Mouse (Mus musculus): ENCODE measurements at regions not wholly inside any gene's neighbourhood (a gene's known extent, or its start where the extent isn't known, plus 50 kb on each side); places are given as distances from the start of the nearest gene placed in this dataset.

- TF ChIP-seq CTCF (IDR thresholded peaks at IDR 0.05; ENCODE audit: low read depth, low read length) (no peak), POLR2A (IDR thresholded peaks at IDR 0.05; ENCODE audit: borderline replicate concordance, low read depth, low read length) (no peak)
Observed at GRCm38 (mm10) chr6:16359464-16359863, 538.8 kb downstream of the Tfec start.
